Mouse (Mus musculus) forelimb bud, embryonic 11.5 days (tissue): Measurements from ENCODE around the gene BC051142.

Experiments
- DNase-seq: peaks from one replicate; pipeline ENCODE4 v3.0.0-alpha.2; 2012; ENCODE audit warnings: low read depth, low spot score

BC051142 gene

DNA sequence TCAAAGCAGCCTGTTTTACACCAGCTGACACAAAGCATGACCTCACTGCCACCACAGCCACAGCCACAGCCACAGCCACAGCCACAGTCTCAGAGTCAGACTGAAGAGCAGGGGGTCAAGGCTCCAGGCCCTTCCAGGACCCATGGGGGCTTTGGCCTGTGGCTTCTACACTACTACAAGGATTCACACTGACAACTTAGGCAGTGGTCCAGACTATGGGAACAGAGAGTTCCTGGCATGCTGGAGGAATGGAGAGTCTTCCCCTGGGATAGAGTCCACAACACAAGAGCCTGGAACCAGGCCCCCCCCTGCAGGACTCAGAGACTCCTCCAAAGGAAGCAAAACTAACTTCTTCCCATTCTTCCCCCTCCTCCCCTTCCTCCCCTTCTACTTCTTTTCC is 109.0 kb downstream of the BC051142 start:
- no peak for DNase-seq
